5 mouse cellular contexts compared by ENCODE assay signal in the genomic region with DNA sequence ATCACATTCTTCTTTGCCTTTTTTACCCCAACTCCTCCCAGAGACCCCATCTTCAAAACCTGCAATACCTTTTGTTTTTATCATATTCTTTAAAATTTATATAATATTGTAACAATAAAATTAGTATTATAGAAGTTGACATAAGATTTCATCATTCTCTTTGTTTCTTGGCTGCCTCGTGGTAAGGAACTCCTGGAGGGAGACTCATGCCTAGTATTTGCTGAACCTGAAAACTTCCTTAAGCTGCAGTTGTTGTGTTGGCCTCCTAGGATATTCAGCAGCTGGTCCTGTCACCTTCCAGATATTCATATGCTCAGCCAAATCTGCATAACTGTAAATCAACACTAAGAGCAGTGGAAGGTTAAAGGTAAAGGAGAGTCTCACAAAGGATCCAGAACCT.
DNase-seq lines count a peak whose midpoint lies in the region; TF ChIP-seq lines count a peak whose summit lies in the region.
"Not testable (repeated sequence)": the region's sequence is repeated elsewhere in the genome, so short reads cannot be mapped to it uniquely, and the experiment has no call there.

No protein-coding gene starts in this region.

- H3K4me3 ChIP-seq in E14TG2a.4 (replicated peaks; ENCODE audit: low read length), result peak overlapping the region; percentile 54; the same call in 1 of the 2 replicates
- peak overlapping the region; percentile 49 to 70 for H3K4me3 ChIP-seq in ES-E14 (ENCODE audit: insufficient read depth in 1 of 2, low read depth in 1 of 2, low read length in 2 of 2, poor library complexity in 1 of 2, severe bottlenecking in 1 of 2)

- peak overlapping the region; percentile 72 for H3K27ac ChIP-seq in ES-E14 (ENCODE audit: insufficient read depth, low read depth, low read length, poor library complexity, severe bottlenecking)

- H3K27me3 ChIP-seq in E14TG2a.4 (ENCODE audit: insufficient read depth, low read length), result not testable (repeated sequence)

- H3K9me3 ChIP-seq in E14TG2a.4 (ENCODE audit: low read length), result peaks cover 13% of the 10 kb centered on the region; the same call in 1 of the 2 replicates
- not testable (repeated sequence) for H3K9me3 ChIP-seq in ES-E14 (ENCODE audit: control insufficient read depth, insufficient read depth, low read depth, low read length)

- not testable (repeated sequence) for H3K4me1 ChIP-seq in E14TG2a.4 (replicated peaks; ENCODE audit: low read depth, low read length); ES-E14 (ENCODE audit: control insufficient read depth in 2 of 2, insufficient read depth in 2 of 2, low read length in 2 of 2, poor library complexity in 1 of 2)

- H3K36me3 ChIP-seq in E14TG2a.4 (ENCODE audit: insufficient read depth, low read length); ES-E14 (ENCODE audit: control insufficient read depth, insufficient read depth, low read length, poor library complexity, severe bottlenecking): not testable (repeated sequence)

- peak overlapping the region; percentile 64 for H3K9ac ChIP-seq in ES-E14 (ENCODE audit: insufficient read depth, low read depth, low read length, poor library complexity, severe bottlenecking)

- TF ChIP-seq CTCF in E14TG2a.4 (conservative IDR thresholded peaks at IDR 0.05; ENCODE audit: low read length), result not testable (repeated sequence)

- DNase-seq in ES-CJ7 (ENCODE audit: low read depth, low spot score) (peak; percentile 41), ES-E14 (ENCODE audit: low read depth, low spot score) (peak; percentile 17), R1 (ENCODE audit: low read depth, low spot score) (peak; percentile 79), ZHBTc4 (ENCODE audit: low read depth, low spot score) (peak; percentile 59)

- in situ Hi-C loops in ES-E14 (cut with MboI; ENCODE audit: low sequenced_read_pairs in 2 of 2, unreplicated experiment in 2 of 2), result not testable (repeated sequence)

Comparison
In these comparisons a context has a peak if more than half of its experiments do, and no peak if none do; other contexts are left out.
1. Peak in every context shown above with its lines: DNase-seq, H3K4me3 ChIP-seq and H3K27ac ChIP-seq.
2. DNase-seq: peak in every context shown above with its lines; median percentile 79 in R1; 59 in ZHBTc4; 41 in ES-CJ7; 17 in ES-E14.